Mouse (Mus musculus) midbrain, embryonic 12.5 days (tissue): ENCODE data around the gene Bcap29. TPM values are rescaled to one million over a fixed set of nuclear protein-coding genes. Genes with fewer than 3 reads are reported as not detected.
A peak's percentile ranks its signal among the peaks of the same experiment; 100 is the strongest.
"Not testable (repeated sequence)": the region's sequence is repeated elsewhere in the genome, so short reads cannot be mapped to it uniquely, and the experiment has no call there.

Experiments
- ATAC-seq: fragments of 200-750 bp; cut with Nextera tagmentation; 2 replicates; pipeline ENCODE4 v1.8.0; 2017; ENCODE audit warnings: low read depth, moderate TSS enrichment, moderate library complexity; ENCODE audit not compliant: low FRiP score
- H3K27ac ChIP-seq: fragments of 300-500 bp; sonication (generic); replicated peaks from 2 replicates; pipeline ENCODE4 v1.5.1; 2016; ENCODE audit warnings: mild to moderate bottlenecking
- H3K27me3 ChIP-seq: fragments of 300-500 bp; sonication (generic); 2 replicates; pipeline ENCODE4 v1.6.1; 2016; ENCODE audit warnings: mild to moderate bottlenecking
- H3K36me3 ChIP-seq: fragments of 300-500 bp; sonication (generic); 2 replicates; pipeline ENCODE4 v1.6.1; 2016
- H3K4me1 ChIP-seq: fragments of 300-500 bp; sonication (generic); 2 replicates; pipeline ENCODE4 v1.6.1; 2016
- H3K4me2 ChIP-seq: fragments of 300-500 bp; sonication (generic); replicated peaks from 2 replicates; pipeline ENCODE4 v1.6.1; 2016; ENCODE audit warnings: mild to moderate bottlenecking, moderate library complexity
- H3K4me3 ChIP-seq: fragments of 300-500 bp; sonication (generic); 2 replicates; pipeline ENCODE4 v1.5.1; 2016; ENCODE audit warnings: mild to moderate bottlenecking
- H3K9ac ChIP-seq: fragments of 300-500 bp; sonication (generic); replicated peaks from 2 replicates; pipeline ENCODE4 v1.6.1; 2016; ENCODE audit warnings: mild to moderate bottlenecking, moderate library complexity
- H3K9me3 ChIP-seq: fragments of 300-500 bp; sonication (generic); 2 replicates; pipeline ENCODE4 v1.6.1; 2016; ENCODE audit warnings: mild to moderate bottlenecking
- WGBS: fragments of 180-500 bp; shearing (Covaris S2); methylation state at CpG from one replicate; pipeline ENCODE4 v1.1.7; 2016; 5-methylcytosine and 5-hydroxymethylcytosine counted together
- polyA plus RNA-seq: library from polyadenylated mRNA; unstranded; fragments of >200 nt; fragmentation: Nextera tagmentation; extraction: Ambion mirVana; gene quantifications from 2 replicates; pipeline ENCODE4 v1.2.1, GENCODE M21; 2016

The Bcap29 gene
- polyA plus RNA-seq, 1 experiment from 2014 or later: 26.7 TPM

DNA sequence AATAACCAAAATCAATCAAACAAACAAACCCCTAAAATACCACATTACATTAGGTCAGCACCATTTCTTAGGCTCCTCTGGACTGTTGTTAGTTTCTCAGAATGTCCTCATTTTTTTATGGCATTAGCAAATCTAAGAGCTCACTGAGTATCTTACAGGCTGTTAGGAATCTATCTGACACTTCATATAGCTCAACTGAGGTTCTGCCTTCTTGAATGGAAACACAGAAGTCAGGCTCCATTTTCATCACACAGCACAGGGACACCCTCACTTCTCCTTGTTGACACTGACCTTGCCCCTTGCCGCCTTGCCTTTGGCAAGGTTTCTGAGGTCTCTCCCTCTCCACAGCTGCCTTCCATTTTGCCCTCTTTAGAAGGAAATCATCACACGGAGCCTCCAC is 64.7 kb downstream of the Bcap29 start:
- WGBS: 66% methylated on average over 2 of the region's 2 CpGs
- ATAC-seq: no peak
- no peak overlapping the region for H3K4me2 ChIP-seq
- no peak overlapping the region for H3K27ac ChIP-seq
- H3K4me1 ChIP-seq: no peaks in the 10 kb centered on the region
- H3K9ac ChIP-seq: no peak overlapping the region
- H3K36me3 ChIP-seq: no peaks in the 10 kb centered on the region
- H3K9me3 ChIP-seq: no peaks in the 10 kb centered on the region
- no peak overlapping the region for H3K4me3 ChIP-seq
- H3K27me3 ChIP-seq: no peaks in the 10 kb centered on the region; the same call in 1 of the 2 replicates

DNA sequence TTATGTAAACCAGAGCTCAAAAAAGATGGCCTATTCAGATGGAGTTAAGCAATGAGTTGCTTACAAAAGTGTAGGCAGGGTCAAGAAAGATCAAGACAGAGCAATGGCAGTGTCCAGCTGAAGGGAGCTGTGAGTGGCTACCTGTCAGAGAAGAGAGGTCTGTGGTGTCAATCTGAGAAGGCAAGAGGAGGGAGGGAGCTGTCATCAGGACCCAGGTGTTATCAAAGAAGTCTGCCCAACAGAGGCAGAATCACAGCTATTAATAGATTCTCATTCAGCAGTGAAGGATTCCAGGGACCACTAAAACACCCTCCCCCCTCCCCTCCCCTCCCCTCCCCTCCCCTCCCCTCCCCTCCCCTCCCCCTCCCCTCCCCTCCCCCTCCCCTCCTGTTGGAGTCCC is 65.8 kb downstream of the Bcap29 start:
- no peak overlapping the region for H3K27ac ChIP-seq
- no peak for ATAC-seq
- no peak overlapping the region for H3K4me3 ChIP-seq
- no peaks in the 10 kb centered on the region for H3K36me3 ChIP-seq
- no peaks in the 10 kb centered on the region; the same call in 1 of the 2 replicates for H3K27me3 ChIP-seq
- H3K9ac ChIP-seq: no peak overlapping the region
- H3K4me2 ChIP-seq: no peak overlapping the region
- H3K4me1 ChIP-seq: no peaks in the 10 kb centered on the region
- H3K9me3 ChIP-seq: no peaks in the 10 kb centered on the region

DNA sequence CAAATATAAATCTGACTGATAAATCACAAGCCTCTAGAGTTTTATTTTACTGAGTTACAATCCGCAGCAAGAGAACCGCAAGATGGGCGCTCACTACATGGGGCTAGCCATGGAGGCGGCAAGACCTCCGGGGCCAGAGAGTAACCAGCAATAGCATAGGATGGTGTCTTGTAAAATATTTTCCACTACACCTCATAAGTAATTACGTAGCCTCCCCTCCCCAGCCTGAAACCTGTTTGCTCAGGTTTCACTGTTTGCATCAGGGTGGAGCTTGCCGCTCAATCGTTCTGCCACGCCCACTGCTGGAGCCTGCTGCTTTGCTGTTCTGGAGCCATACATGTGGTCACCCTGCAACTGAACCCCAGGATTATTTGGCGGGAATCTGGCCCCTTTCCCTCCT is 66.9 kb downstream of the Bcap29 start:
- H3K4me3 ChIP-seq: peak overlapping the region; percentile 17
- H3K27me3 ChIP-seq, H3K4me1 ChIP-seq, H3K9me3 ChIP-seq, H3K27ac ChIP-seq, H3K36me3 ChIP-seq, ATAC-seq, H3K9ac ChIP-seq: not testable (repeated sequence)
- H3K4me2 ChIP-seq: peak overlapping the region; percentile 41
- WGBS: 33% methylated on average over 10 of the region's 10 CpGs

DNA sequence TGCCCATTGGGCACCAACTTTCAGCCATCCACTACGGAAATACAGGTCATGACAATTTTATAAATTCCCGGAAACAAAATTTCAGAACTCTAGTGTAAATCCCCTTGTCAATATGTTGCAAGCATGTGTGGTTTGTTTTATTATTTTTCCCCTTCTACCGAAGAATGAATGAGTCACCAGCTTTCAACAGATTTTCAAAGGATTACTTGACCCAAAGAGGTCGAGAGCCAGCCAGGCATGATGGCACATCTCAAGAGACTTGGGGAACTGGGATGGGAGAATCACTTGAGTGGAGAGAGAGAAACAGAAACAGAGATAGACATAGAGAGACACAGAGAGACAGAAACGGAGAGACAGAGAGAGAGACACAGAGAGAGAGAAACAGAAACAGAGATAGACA is 73.7 kb downstream of the Bcap29 start:
- ATAC-seq: no peak
- H3K4me3 ChIP-seq: no peak overlapping the region
- H3K27ac ChIP-seq: no peak overlapping the region
- H3K4me2 ChIP-seq: no peak overlapping the region
- H3K4me1 ChIP-seq: peaks cover 6% of the 10 kb centered on the region; the same call in 1 of the 2 replicates
- H3K9me3 ChIP-seq: no peaks in the 10 kb centered on the region
- H3K9ac ChIP-seq: no peak overlapping the region
- H3K27me3 ChIP-seq: peaks cover 58% of the 10 kb centered on the region
- H3K36me3 ChIP-seq: no peaks in the 10 kb centered on the region
- 74% methylated on average over 5 of the region's 5 CpGs for WGBS

DNA sequence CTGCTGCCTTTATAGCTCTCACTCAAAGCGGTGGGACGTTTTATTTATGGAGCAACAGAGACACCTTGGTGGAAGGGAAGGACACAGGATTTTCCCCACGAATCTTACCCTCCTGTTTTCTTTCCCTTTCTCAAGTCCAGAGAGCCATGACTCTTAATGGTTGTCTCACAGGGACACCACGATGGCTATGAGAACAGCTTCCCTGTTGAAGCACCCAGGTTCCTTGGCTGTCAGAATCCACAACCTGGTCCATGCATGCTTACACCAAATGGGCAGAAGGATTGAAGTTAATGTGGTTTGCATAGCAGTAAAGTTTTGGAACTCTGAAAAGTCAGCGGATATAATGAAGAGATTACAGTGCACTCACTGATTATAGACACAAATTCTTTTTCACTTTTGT is 74.5 kb downstream of the Bcap29 start:
- Histone ChIP-seq H3K27ac (no peak overlapping the region), H3K9me3 (no peaks in the 10 kb centered on the region), H3K36me3 (no peaks in the 10 kb centered on the region), H3K4me1 (peaks cover 6% of the 10 kb centered on the region; the same call in 1 of the 2 replicates), H3K4me2 (peak overlapping the region; percentile 97), H3K27me3 (peaks cover 59% of the 10 kb centered on the region), H3K4me3 (peak overlapping the region; percentile 59), H3K9ac (no peak overlapping the region)
- WGBS: 14% methylated on average over 5 of the region's 5 CpGs
- no peak for ATAC-seq

DNA sequence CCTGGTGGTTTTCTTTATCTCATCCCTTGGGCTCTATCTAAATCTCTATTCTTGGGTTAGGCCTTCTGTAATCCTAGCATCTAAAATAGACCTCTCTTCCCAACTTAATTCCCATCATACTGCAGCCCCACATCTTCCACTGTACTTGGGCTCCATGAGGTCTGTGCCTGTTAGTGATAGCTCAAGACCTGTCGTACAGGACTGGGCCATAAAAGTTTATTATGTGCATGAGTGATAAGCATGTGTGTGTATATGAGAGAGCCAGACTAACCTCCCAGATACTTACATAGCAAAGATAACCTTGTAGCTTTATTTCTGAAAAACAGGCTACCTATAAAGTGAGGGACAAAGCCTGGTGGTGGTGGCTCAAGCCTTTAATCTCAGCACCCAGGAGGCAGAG is 80.1 kb downstream of the Bcap29 start:
- Histone ChIP-seq H3K27ac (no peak overlapping the region), H3K9me3 (no peaks in the 10 kb centered on the region), H3K9ac (no peak overlapping the region), H3K4me1 (peaks cover 4% of the 10 kb centered on the region; the same call in 1 of the 2 replicates), H3K4me3 (no peak overlapping the region), H3K4me2 (no peak overlapping the region), H3K36me3 (no peaks in the 10 kb centered on the region), H3K27me3 (peaks cover 36% of the 10 kb centered on the region)
- ATAC-seq: no peak
- WGBS: 89% methylated on average over 1 of the region's 1 CpGs

DNA sequence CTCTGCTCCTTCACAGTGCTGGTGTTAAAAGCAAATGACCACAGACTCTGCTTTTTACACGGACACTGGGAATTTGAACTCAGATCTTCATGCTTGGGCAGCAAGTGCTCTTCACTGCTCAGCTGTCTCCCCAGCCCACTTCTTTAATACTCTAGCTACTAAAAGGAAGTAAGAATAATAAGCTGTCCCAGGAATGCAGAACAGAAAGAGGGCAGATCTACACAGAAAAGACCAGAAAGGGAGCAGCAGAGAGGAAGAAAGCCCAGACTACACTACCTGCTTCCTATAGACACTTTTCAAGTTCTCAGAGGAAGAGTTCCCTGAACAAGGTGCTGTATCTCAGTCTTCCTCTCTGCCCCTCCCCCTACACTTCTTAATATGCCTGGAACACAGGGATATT is 83.2 kb downstream of the Bcap29 start:
- Histone ChIP-seq H3K27ac (no peak overlapping the region), H3K4me3 (no peak overlapping the region), H3K9me3 (no peaks in the 10 kb centered on the region), H3K4me2 (no peak overlapping the region), H3K4me1 (peaks cover 3% of the 10 kb centered on the region; the same call in 1 of the 2 replicates), H3K36me3 (no peaks in the 10 kb centered on the region), H3K27me3 (peaks cover 18% of the 10 kb centered on the region), H3K9ac (no peak overlapping the region)
- 85% methylated on average over 1 of the region's 1 CpGs for WGBS
- ATAC-seq: no peak

DNA sequence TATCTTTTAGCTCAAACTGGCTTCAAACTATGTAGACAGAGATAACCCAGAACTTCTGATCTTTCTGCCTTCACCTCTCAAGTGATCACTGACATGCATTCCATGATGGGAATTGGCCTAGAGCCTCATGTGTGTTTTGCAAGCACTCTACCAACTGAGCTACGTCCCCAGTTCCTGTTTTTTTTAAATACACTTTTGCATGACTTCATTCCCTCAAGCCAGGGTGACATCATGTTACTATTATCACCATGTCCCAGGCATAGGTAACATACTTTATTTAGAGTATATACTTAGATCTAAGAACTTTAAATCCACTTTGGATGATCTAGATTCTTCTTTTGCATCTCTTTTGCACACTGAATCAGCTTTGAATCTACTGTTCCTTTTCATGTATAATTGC is 88.4 kb downstream of the Bcap29 start:
- no peak overlapping the region for H3K9ac ChIP-seq
- 67% methylated on average over 1 of the region's 1 CpGs for WGBS
- H3K27ac ChIP-seq: no peak overlapping the region
- H3K4me1 ChIP-seq: no peaks in the 10 kb centered on the region
- no peak overlapping the region for H3K4me3 ChIP-seq
- H3K36me3 ChIP-seq: no peaks in the 10 kb centered on the region
- no peak for ATAC-seq
- no peak overlapping the region for H3K4me2 ChIP-seq
- no peaks in the 10 kb centered on the region for H3K27me3 ChIP-seq
- H3K9me3 ChIP-seq: no peaks in the 10 kb centered on the region

DNA sequence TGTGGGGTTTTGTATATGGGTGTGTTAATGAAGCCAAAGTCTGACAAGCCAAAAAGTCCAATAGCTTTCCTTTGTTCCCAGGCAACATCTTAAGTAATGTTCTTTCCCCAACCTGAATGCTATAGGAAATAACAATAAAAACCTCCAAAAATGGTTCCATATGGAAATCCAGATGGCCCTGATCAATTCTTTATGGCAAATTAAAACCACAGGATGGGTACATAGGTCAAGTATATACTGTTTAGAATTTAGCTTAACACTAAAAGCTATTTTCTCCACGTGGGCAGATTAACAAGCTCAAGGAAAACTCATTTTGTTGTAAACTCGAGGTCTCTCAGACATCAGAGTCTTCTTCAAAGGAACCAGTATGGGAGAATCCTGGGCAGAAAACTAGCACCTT is 89.2 kb downstream of the Bcap29 start:
- H3K27ac ChIP-seq: no peak overlapping the region
- WGBS: 66% methylated on average over 2 of the region's 2 CpGs

DNA sequence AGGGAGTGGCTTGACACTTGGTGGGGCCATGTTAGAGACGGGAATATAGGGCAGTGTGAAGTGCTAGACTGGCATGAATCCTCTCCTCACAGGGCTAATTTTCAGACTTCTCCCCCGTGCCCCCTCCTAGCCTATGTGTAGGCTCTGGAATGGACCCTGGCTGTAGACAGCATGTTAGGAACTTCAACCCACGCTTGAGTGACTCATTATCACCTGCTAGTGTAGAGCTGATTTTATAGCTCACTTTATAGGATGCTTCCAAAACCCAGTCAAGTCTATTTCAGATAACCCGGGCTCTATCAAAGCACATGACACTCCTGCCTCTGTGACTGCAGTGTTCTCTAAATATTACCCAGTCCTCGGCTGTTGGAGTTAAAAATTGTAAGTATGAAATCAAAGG is 92.9 kb downstream of the Bcap29 start:
- WGBS: 77% methylated on average over 5 of the region's 5 CpGs
- no peak overlapping the region for H3K9ac ChIP-seq
- ATAC-seq: no peak

More for the DNA sequence above, 89.2 kb downstream of the Bcap29 start:
- ATAC-seq: no peak
- no peak overlapping the region for H3K4me3 ChIP-seq
- H3K27me3 ChIP-seq: no peaks in the 10 kb centered on the region
- no peaks in the 10 kb centered on the region for H3K4me1 ChIP-seq
- H3K36me3 ChIP-seq: no peaks in the 10 kb centered on the region
- H3K9me3 ChIP-seq: no peaks in the 10 kb centered on the region
- no peak overlapping the region for H3K9ac ChIP-seq
- H3K4me2 ChIP-seq: no peak overlapping the region

More for the DNA sequence above, 92.9 kb downstream of the Bcap29 start:
- Histone ChIP-seq H3K27ac (no peak overlapping the region), H3K27me3 (no peaks in the 10 kb centered on the region), H3K36me3 (no peaks in the 10 kb centered on the region), H3K4me3 (no peak overlapping the region), H3K9me3 (no peaks in the 10 kb centered on the region), H3K4me2 (no peak overlapping the region), H3K4me1 (no peaks in the 10 kb centered on the region)

Other genes starting within 250 kb of the Bcap29 start
- not detected in 2 replicates for gene Slc26a3, start 243.8 kb downstream of the Bcap29 start, polyA plus RNA-seq
- gene Cbll1, start 135.0 kb downstream of the Bcap29 start, polyA plus RNA-seq: 17.1 and 17.7 TPM in 2 replicates
- not detected in 2 replicates for gene Slc26a4, start 74.7 kb downstream of the Bcap29 start, polyA plus RNA-seq
- 7.9 and 9.4 TPM in 2 replicates for gene Dus4l, start 20.2 kb upstream of the Bcap29 start, polyA plus RNA-seq
- gene Cog5, start 20.2 kb upstream of the Bcap29 start, polyA plus RNA-seq: 33.5 TPM in 2 replicates
- gene Gpr22, start 79.3 kb upstream of the Bcap29 start, polyA plus RNA-seq: 9.0 and 11.4 TPM in 2 replicates